Mouse (Mus musculus) lung, postnatal 0 days (tissue): ENCODE measurements around the gene Mpp6. TPM values are rescaled to one million over a fixed set of nuclear protein-coding genes. Genes with fewer than 3 reads are reported as not detected.

Experiments used
- ATAC-seq: fragments of 200-750 bp; cut with Nextera tagmentation; 2 replicates; pipeline ENCODE4 v1.8.0; 2017; ENCODE audit warnings: moderate library complexity
- DNase-seq: peaks from one replicate; pipeline ENCODE4 v3.0.0-alpha.2; 2016; ENCODE audit warnings: low spot score
- H3K27ac ChIP-seq: fragments of 300-500 bp; sonication (generic); 2 replicates; pipeline ENCODE4 v1.5.1; 2014; ENCODE audit warnings: antibody characterized with exemption, mild to moderate bottlenecking, low read length, mixed read lengths
- H3K27me3 ChIP-seq: fragments of 300-500 bp; sonication (generic); replicated peaks from 2 replicates; pipeline ENCODE4 v1.6.1; 2014; ENCODE audit warnings: low read length, mixed read lengths; ENCODE audit not compliant: insufficient read depth
- H3K36me3 ChIP-seq: fragments of 300-500 bp; sonication (generic); 2 replicates; pipeline ENCODE4 v1.6.1; 2014; ENCODE audit warnings: low read length, mixed read lengths; ENCODE audit not compliant: insufficient read depth
- H3K4me1 ChIP-seq: fragments of 300-500 bp; sonication (generic); 2 replicates; pipeline ENCODE4 v1.6.1; 2014; ENCODE audit warnings: antibody characterized with exemption, low read depth, low read length, mixed read lengths; ENCODE audit not compliant: insufficient read depth
- H3K4me2 ChIP-seq: fragments of 300-500 bp; sonication (generic); replicated peaks from 2 replicates; pipeline ENCODE4 v1.6.1; 2014; ENCODE audit warnings: low read depth, mild to moderate bottlenecking, low read length, moderate library complexity, mixed read lengths
- H3K4me3 ChIP-seq: fragments of 300-500 bp; sonication (generic); 2 replicates; pipeline ENCODE4 v1.5.1; 2014; ENCODE audit warnings: low read depth, low read length
- H3K9ac ChIP-seq: fragments of 300-500 bp; sonication (generic); replicated peaks from 2 replicates; pipeline ENCODE4 v1.6.1; 2014; ENCODE audit warnings: low read depth, mild to moderate bottlenecking
- H3K9me3 ChIP-seq: fragments of 300-500 bp; sonication (generic); 2 replicates; pipeline ENCODE4 v1.6.1; 2016; ENCODE audit warnings: low read length, mixed read lengths
- CTCF ChIP-seq: IDR thresholded peaks from 2 replicates; pipeline ENCODE4 v1.5.1; 2016; ENCODE audit warnings: antibody characterized with exemption, mild to moderate bottlenecking
- EP300 ChIP-seq: IDR thresholded peaks from 2 replicates; pipeline ENCODE4 v1.6.1; 2016; ENCODE audit warnings: antibody characterized with exemption, mild to moderate bottlenecking, control low read depth
- WGBS: fragments of 180-500 bp; shearing (Covaris S2); extraction: QIAGEN DNeasy Blood & Tissue Kit; methylation state at CpG from one replicate; pipeline ENCODE4 v1.1.7; 2014; 5-methylcytosine and 5-hydroxymethylcytosine counted together
- polyA plus RNA-seq: library from polyadenylated mRNA; unstranded; fragments of >200 nt; fragmentation: Nextera tagmentation; extraction: Ambion mirVana; gene quantifications from 2 replicates; pipeline ENCODE4 v1.2.1, GENCODE M21; 2015

The Mpp6 gene
- polyA plus RNA-seq, 1 experiment from 2014 or later, result 26.4 TPM

DNA sequence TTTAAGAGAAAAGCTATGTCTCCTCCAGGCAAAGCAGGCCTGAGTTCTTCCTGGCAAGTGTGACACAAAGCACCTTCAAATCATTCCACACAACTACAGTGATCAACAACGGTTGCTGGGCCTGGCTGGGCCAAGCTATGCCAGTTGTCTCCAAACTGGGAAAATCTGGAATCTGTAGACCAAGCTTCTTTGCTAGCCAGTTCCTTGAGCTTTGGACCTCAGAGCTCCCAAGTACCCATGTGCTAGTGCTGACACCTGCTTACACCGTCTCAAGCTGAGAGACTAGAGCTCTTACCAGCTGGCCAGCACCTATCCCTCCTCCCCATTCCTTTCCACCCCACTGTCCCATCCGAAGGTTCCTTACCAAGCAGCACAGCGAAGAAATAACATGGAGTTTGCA is 105.9 kb downstream of the Mpp6 start:
- no peak overlapping the region for H3K4me2 ChIP-seq
- no peaks in the 10 kb centered on the region for H3K27me3 ChIP-seq
- DNase-seq (no peak), ATAC-seq (no peak)
- no peaks in the 10 kb centered on the region for H3K9me3 ChIP-seq
- 87% methylated on average over 4 of the region's 4 CpGs for WGBS
- no peak overlapping the region for H3K27ac ChIP-seq
- H3K36me3 ChIP-seq, result no peaks in the 10 kb centered on the region
- no peaks in the 10 kb centered on the region for H3K4me1 ChIP-seq
- no peak overlapping the region for H3K9ac ChIP-seq
- TF ChIP-seq EP300, result no peak
- no peak for TF ChIP-seq CTCF
- no peak overlapping the region for H3K4me3 ChIP-seq

DNA sequence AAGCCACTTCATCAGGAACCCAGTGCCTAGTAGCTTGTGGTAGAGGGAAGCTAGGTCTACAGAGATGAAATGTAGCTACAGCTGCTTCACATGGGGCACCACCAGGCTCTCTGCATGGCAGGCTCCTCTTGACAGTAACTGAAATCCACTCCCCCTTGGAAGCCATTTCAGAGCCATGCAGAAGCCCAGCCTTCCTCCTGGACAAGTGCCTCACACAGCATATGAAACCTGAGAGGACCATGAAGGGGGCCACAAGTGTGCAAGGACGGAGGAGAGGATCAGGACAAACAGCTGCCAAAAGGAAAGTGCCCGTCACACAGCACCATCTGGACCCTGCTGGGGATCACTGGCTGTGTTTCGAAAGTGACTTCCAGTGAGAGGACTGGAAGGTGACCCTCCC is 108.6 kb downstream of the Mpp6 start:
- WGBS, result 31% methylated on average over 3 of the region's 3 CpGs
- Histone ChIP-seq H3K4me3 (no peak overlapping the region), H3K4me1 (no peaks in the 10 kb centered on the region), H3K36me3 (no peaks in the 10 kb centered on the region), H3K4me2 (no peak overlapping the region), H3K9me3 (no peaks in the 10 kb centered on the region), H3K9ac (no peak overlapping the region), H3K27ac (no peak overlapping the region), H3K27me3 (no peaks in the 10 kb centered on the region)
- ATAC-seq (no peak), DNase-seq (no peak)
- TF ChIP-seq EP300 (no peak), CTCF (no peak)

DNA sequence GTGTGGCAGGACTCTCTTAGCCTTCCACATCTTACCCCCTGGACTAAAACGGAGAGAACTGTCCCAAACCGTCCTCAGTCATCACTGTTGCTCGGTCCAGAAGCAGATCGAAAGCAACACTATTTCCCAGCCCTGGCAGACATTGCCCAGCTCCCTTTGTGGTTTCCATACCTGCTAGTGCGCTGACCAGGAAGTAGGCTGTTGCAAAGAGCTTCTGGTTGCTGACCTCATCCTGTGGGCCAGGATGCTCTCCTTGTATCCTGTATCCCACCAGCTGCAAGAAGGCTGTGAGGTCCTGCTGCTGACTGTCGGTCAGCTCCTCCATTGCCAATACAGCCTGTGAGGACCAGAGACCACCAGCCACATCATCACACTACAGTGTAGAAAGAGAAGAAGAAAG is 109.0 kb downstream of the Mpp6 start:
- ATAC-seq, result no peak
- no peaks in the 10 kb centered on the region for H3K4me1 ChIP-seq
- no peak overlapping the region for H3K4me3 ChIP-seq
- WGBS, result 80% methylated on average over 6 of the region's 6 CpGs
- TF ChIP-seq CTCF (no peak), EP300 (no peak)
- no peak overlapping the region for H3K27ac ChIP-seq
- no peaks in the 10 kb centered on the region for H3K36me3 ChIP-seq
- H3K9ac ChIP-seq, result no peak overlapping the region
- no peak for DNase-seq
- no peaks in the 10 kb centered on the region for H3K27me3 ChIP-seq
- no peaks in the 10 kb centered on the region for H3K9me3 ChIP-seq
- no peak overlapping the region for H3K4me2 ChIP-seq

DNA sequence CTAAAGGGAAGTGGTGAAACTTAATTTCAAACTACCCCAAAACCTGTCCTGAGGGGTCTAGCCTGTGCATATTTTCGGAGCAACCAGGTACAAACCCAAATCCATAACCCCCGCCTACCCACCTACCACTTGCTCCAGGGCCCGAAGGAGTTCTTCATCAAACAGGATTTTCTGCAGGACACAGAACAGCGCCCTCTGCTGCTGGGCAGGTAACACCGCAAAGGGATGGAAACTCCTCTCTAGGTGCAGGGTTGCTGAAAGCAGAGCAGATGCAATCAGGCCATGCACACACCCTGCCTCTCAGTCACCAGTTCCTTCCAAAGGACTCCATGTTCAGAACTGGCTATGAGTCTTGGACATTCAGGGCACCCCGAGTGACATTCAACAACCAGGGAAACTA is 110.8 kb downstream of the Mpp6 start:
- H3K4me3 ChIP-seq, result no peak overlapping the region
- no peak overlapping the region for H3K4me2 ChIP-seq
- no peak overlapping the region for H3K9ac ChIP-seq
- ATAC-seq (no peak), DNase-seq (peak; percentile 36)
- H3K4me1 ChIP-seq, result no peaks in the 10 kb centered on the region
- 46% methylated on average over 6 of the region's 6 CpGs for WGBS
- H3K36me3 ChIP-seq, result no peaks in the 10 kb centered on the region
- H3K27me3 ChIP-seq, result no peaks in the 10 kb centered on the region
- no peak overlapping the region for H3K27ac ChIP-seq
- TF ChIP-seq EP300, result no peak
- peak; percentile 84 for TF ChIP-seq CTCF
- H3K9me3 ChIP-seq, result no peaks in the 10 kb centered on the region

DNA sequence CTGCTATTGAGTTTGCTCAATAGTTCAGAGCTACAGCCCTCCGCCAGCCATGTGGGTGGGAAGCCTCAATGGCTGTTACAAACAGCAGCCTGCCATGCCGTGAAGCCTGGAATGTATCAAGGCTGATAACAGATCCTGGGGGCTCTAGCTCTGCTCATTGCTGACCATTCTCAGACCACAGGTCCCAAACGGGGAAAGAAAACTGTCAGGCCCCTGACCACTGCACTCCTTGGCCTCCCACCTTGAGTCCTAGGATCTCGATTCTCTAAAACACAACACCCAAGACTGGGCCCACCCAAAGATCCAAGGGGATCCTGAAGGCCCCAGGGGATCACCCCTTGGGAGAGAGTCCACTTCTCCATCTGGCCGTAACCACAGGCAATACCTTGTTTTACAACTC is 112.3 kb downstream of the Mpp6 start:
- DNase-seq, result no peak
- Histone ChIP-seq H3K36me3 (no peaks in the 10 kb centered on the region), H3K4me3 (no peak overlapping the region), H3K4me1 (no peaks in the 10 kb centered on the region), H3K4me2 (no peak overlapping the region), H3K9me3 (no peaks in the 10 kb centered on the region), H3K27ac (no peak overlapping the region), H3K9ac (no peak overlapping the region), H3K27me3 (no peaks in the 10 kb centered on the region)
- WGBS, result 74% methylated on average over 5 of the region's 5 CpGs
- ATAC-seq, result no peak
- TF ChIP-seq EP300, result no peak
- no peak for TF ChIP-seq CTCF

DNA sequence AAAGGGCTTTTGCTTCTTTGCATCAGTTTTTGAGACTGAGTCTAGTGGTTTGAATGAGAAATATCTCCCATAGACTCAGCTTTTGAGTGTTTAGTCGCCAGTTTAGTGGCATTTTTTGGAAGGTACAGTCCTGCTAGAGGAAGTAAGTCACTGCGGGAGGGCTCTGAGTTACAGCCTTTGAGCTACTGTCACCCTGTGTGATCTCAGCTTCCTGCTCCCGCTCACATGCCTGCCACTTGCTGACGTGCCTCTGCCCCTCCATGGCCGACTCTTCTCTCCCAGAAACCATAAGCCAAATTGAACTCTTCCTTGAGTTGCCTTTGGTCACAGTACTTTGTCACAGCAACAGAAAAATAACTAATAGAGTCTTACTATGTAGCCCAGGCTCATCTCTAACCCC is 112.9 kb downstream of the Mpp6 start:
- no peak overlapping the region for H3K4me2 ChIP-seq
- DNase-seq (no peak), ATAC-seq (no peak)
- H3K9ac ChIP-seq, result no peak overlapping the region
- no peaks in the 10 kb centered on the region for H3K9me3 ChIP-seq
- H3K27me3 ChIP-seq, result no peaks in the 10 kb centered on the region
- no peak overlapping the region for H3K4me3 ChIP-seq
- TF ChIP-seq EP300, result no peak
- no peak for TF ChIP-seq CTCF
- 59% methylated on average over 5 of the region's 5 CpGs for WGBS
- H3K27ac ChIP-seq, result no peak overlapping the region
- no peaks in the 10 kb centered on the region for H3K4me1 ChIP-seq
- no peaks in the 10 kb centered on the region for H3K36me3 ChIP-seq

DNA sequence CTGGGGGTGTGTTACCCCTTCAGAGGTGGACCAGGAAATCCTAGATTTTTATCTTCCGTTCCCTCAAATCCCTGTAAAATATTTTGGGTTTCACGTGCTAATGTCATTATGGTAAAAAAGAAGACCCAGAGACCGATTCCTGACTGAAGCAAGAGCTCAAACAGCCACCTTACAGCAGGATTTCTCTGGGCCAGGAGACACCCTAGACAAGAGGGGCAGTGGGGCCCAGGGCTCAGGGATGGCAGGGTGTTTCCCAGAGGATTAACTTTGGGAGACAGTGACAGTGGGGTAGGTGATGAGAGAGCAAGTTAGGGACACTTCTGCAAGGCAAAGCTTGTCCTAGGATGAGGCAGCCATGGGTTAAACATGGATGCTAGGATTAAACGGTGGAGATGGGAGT is 113.6 kb downstream of the Mpp6 start:
- ATAC-seq, result no peak
- Histone ChIP-seq H3K4me2 (no peak overlapping the region), H3K9ac (no peak overlapping the region), H3K36me3 (no peaks in the 10 kb centered on the region), H3K9me3 (no peaks in the 10 kb centered on the region), H3K27me3 (no peaks in the 10 kb centered on the region), H3K4me3 (no peak overlapping the region), H3K27ac (no peak overlapping the region), H3K4me1 (no peaks in the 10 kb centered on the region)
- DNase-seq, result no peak
- TF ChIP-seq EP300 (no peak), CTCF (no peak)
- 83% methylated on average over 4 of the region's 4 CpGs for WGBS
